Mouse (Mus musculus): Measurements from ENCODE around the gene 2810021J22Rik. TPM values are rescaled to one million over a fixed set of nuclear protein-coding genes. Genes with fewer than 3 reads are reported as not detected.

2810021J22Rik gene
- polyA plus RNA-seq, 1 experiment from 2014 or later, result 9.4 TPM

- H3K36me3 ChIP-seq (ENCODE audit: control insufficient read depth, insufficient read depth, low read length), result peaks cover 30% of the 10 kb centered on the region
- no peak for ATAC-seq (ENCODE audit: insufficient number of reproducible peaks, insufficient read depth, low FRiP score, low read depth)
- no peak overlapping the region for H3K4me2 ChIP-seq (replicated peaks; ENCODE audit: low read depth, low read length)
- no peak overlapping the region for H3K9ac ChIP-seq (replicated peaks; ENCODE audit: low read depth, low read length)
- no peaks in the 10 kb centered on the region for H3K4me1 ChIP-seq (ENCODE audit: control insufficient read depth, insufficient read depth, low read length)
- peaks cover 24% of the 10 kb centered on the region; the same call in 1 of the 2 replicates for H3K9me3 ChIP-seq (ENCODE audit: control insufficient read depth, low read depth, low read length)
- H3K27me3 ChIP-seq (ENCODE audit: control insufficient read depth, insufficient read depth, low read length), result no peaks in the 10 kb centered on the region
- 93% methylated on average over 8 of the region's 8 CpGs for WGBS
- H3K4me3 ChIP-seq (ENCODE audit: low read depth, low read length), result no peak overlapping the region
- no peak overlapping the region for H3K27ac ChIP-seq (ENCODE audit: low read length)
Observed at GRCm38 (mm10) chr11:58860744-58861143, 6.3 kb upstream of the 2810021J22Rik start.

GRCm38 (mm10) chr11:58867954-58868330, 926 bp downstream of the 2810021J22Rik start:
- H3K9ac ChIP-seq (replicated peaks; ENCODE audit: low read depth, low read length), result no peak overlapping the region
- H3K27me3 ChIP-seq (ENCODE audit: control insufficient read depth, insufficient read depth, low read length), result no peaks in the 10 kb centered on the region
- peak overlapping the region; percentile 62 for H3K4me2 ChIP-seq (replicated peaks; ENCODE audit: low read depth, low read length)
- ATAC-seq (ENCODE audit: insufficient number of reproducible peaks, insufficient read depth, low FRiP score, low read depth), result no peak
- peak overlapping the region; percentile 53 for H3K4me3 ChIP-seq (ENCODE audit: low read depth, low read length)
- 82% methylated on average over 6 of the region's 6 CpGs for WGBS
- no peak overlapping the region for H3K27ac ChIP-seq (ENCODE audit: low read length)
- peaks cover 12% of the 10 kb centered on the region; the same call in 1 of the 2 replicates for H3K36me3 ChIP-seq (ENCODE audit: control insufficient read depth, insufficient read depth, low read length)
- H3K4me1 ChIP-seq (ENCODE audit: control insufficient read depth, insufficient read depth, low read length), result peaks cover 4% of the 10 kb centered on the region; the same call in 1 of the 2 replicates
- H3K9me3 ChIP-seq (ENCODE audit: control insufficient read depth, low read depth, low read length), result no peaks in the 10 kb centered on the region

GRCm38 (mm10) chr11:58870961-58871360, 3.9 kb downstream of the 2810021J22Rik start:
- 79% methylated on average over 4 of the region's 4 CpGs for WGBS
- no peak overlapping the region for H3K9ac ChIP-seq (replicated peaks; ENCODE audit: low read depth, low read length)
- ATAC-seq (ENCODE audit: insufficient number of reproducible peaks, insufficient read depth, low FRiP score, low read depth), result no peak

GRCm38 (mm10) chr11:58883756-58884155, 16.7 kb downstream of the 2810021J22Rik start:
- no peak overlapping the region for H3K4me3 ChIP-seq (ENCODE audit: low read depth, low read length)
- H3K4me2 ChIP-seq (replicated peaks; ENCODE audit: low read depth, low read length), result no peak overlapping the region
- H3K27ac ChIP-seq (ENCODE audit: low read length), result no peak overlapping the region
- no peak for ATAC-seq (ENCODE audit: insufficient number of reproducible peaks, insufficient read depth, low FRiP score, low read depth)
- H3K27me3 ChIP-seq (ENCODE audit: control insufficient read depth, insufficient read depth, low read length), result no peaks in the 10 kb centered on the region
- no peaks in the 10 kb centered on the region for H3K9me3 ChIP-seq (ENCODE audit: control insufficient read depth, low read depth, low read length)
- H3K9ac ChIP-seq (replicated peaks; ENCODE audit: low read depth, low read length), result no peak overlapping the region
- WGBS, result 82% methylated on average over 8 of the region's 8 CpGs
- H3K4me1 ChIP-seq (ENCODE audit: control insufficient read depth, insufficient read depth, low read length), result no peaks in the 10 kb centered on the region
- peaks cover 29% of the 10 kb centered on the region for H3K36me3 ChIP-seq (ENCODE audit: control insufficient read depth, insufficient read depth, low read length)

More at GRCm38 (mm10) chr11:58870961-58871360, 3.9 kb downstream of the 2810021J22Rik start:
- Histone ChIP-seq H3K27me3 (ENCODE audit: control insufficient read depth, insufficient read depth, low read length) (no peaks in the 10 kb centered on the region), H3K9me3 (ENCODE audit: control insufficient read depth, low read depth, low read length) (no peaks in the 10 kb centered on the region), H3K4me2 (replicated peaks; ENCODE audit: low read depth, low read length) (no peak overlapping the region), H3K4me3 (ENCODE audit: low read depth, low read length) (no peak overlapping the region), H3K4me1 (ENCODE audit: control insufficient read depth, insufficient read depth, low read length) (peaks cover 4% of the 10 kb centered on the region; the same call in 1 of the 2 replicates), H3K36me3 (ENCODE audit: control insufficient read depth, insufficient read depth, low read length) (peaks cover 12% of the 10 kb centered on the region; the same call in 1 of the 2 replicates), H3K27ac (ENCODE audit: low read length) (no peak overlapping the region)

- H3K9me3 ChIP-seq (ENCODE audit: control insufficient read depth, low read depth, low read length), result no peaks in the 10 kb centered on the region
- peaks cover 37% of the 10 kb centered on the region for H3K36me3 ChIP-seq (ENCODE audit: control insufficient read depth, insufficient read depth, low read length)
Observed at GRCm38 (mm10) chr11:58890511-58890910, 23.5 kb downstream of the 2810021J22Rik start.

GRCm38 (mm10) chr11:58894456-58894855, 27.4 kb downstream of the 2810021J22Rik start:
- H3K4me1 ChIP-seq (ENCODE audit: control insufficient read depth, insufficient read depth, low read length), result no peaks in the 10 kb centered on the region
- H3K9me3 ChIP-seq (ENCODE audit: control insufficient read depth, low read depth, low read length), result no peaks in the 10 kb centered on the region
- no peaks in the 10 kb centered on the region for H3K27me3 ChIP-seq (ENCODE audit: control insufficient read depth, insufficient read depth, low read length)
- no peak overlapping the region for H3K4me2 ChIP-seq (replicated peaks; ENCODE audit: low read depth, low read length)
- peaks cover 47% of the 10 kb centered on the region for H3K36me3 ChIP-seq (ENCODE audit: control insufficient read depth, insufficient read depth, low read length)
- WGBS, result 68% methylated on average over 6 of the region's 6 CpGs
- no peak for ATAC-seq (ENCODE audit: insufficient number of reproducible peaks, insufficient read depth, low FRiP score, low read depth)
- H3K9ac ChIP-seq (replicated peaks; ENCODE audit: low read depth, low read length), result no peak overlapping the region
- H3K4me3 ChIP-seq (ENCODE audit: low read depth, low read length), result no peak overlapping the region
- H3K27ac ChIP-seq (ENCODE audit: low read length), result no peak overlapping the region

More at GRCm38 (mm10) chr11:58890511-58890910, 23.5 kb downstream of the 2810021J22Rik start:
- no peak overlapping the region for H3K4me2 ChIP-seq (replicated peaks; ENCODE audit: low read depth, low read length)
- no peaks in the 10 kb centered on the region for H3K4me1 ChIP-seq (ENCODE audit: control insufficient read depth, insufficient read depth, low read length)
- no peaks in the 10 kb centered on the region for H3K27me3 ChIP-seq (ENCODE audit: control insufficient read depth, insufficient read depth, low read length)
- H3K27ac ChIP-seq (ENCODE audit: low read length), result no peak overlapping the region
- WGBS, result 90% methylated on average over 10 of the region's 10 CpGs
- no peak for ATAC-seq (ENCODE audit: insufficient number of reproducible peaks, insufficient read depth, low FRiP score, low read depth)
- no peak overlapping the region for H3K9ac ChIP-seq (replicated peaks; ENCODE audit: low read depth, low read length)
- H3K4me3 ChIP-seq (ENCODE audit: low read depth, low read length), result no peak overlapping the region

GRCm38 (mm10) chr11:58897485-58897884, 30.5 kb downstream of the 2810021J22Rik start:
- H3K27me3 ChIP-seq (ENCODE audit: control insufficient read depth, insufficient read depth, low read length), result no peaks in the 10 kb centered on the region
- no peaks in the 10 kb centered on the region for H3K9me3 ChIP-seq (ENCODE audit: control insufficient read depth, low read depth, low read length)
- H3K4me1 ChIP-seq (ENCODE audit: control insufficient read depth, insufficient read depth, low read length), result no peaks in the 10 kb centered on the region
- H3K36me3 ChIP-seq (ENCODE audit: control insufficient read depth, insufficient read depth, low read length), result peaks cover 40% of the 10 kb centered on the region
- WGBS, result 88% methylated on average over 6 of the region's 6 CpGs
- H3K27ac ChIP-seq (ENCODE audit: low read length), result no peak overlapping the region
- no peak overlapping the region for H3K9ac ChIP-seq (replicated peaks; ENCODE audit: low read depth, low read length)
- ATAC-seq (ENCODE audit: insufficient number of reproducible peaks, insufficient read depth, low FRiP score, low read depth), result no peak
- no peak overlapping the region for H3K4me2 ChIP-seq (replicated peaks; ENCODE audit: low read depth, low read length)
- no peak overlapping the region for H3K4me3 ChIP-seq (ENCODE audit: low read depth, low read length)

- Histone ChIP-seq H3K9ac (replicated peaks; ENCODE audit: low read depth, low read length) (no peak overlapping the region), H3K4me2 (replicated peaks; ENCODE audit: low read depth, low read length) (no peak overlapping the region), H3K36me3 (ENCODE audit: control insufficient read depth, insufficient read depth, low read length) (peaks cover 27% of the 10 kb centered on the region), H3K27ac (ENCODE audit: low read length) (no peak overlapping the region), H3K27me3 (ENCODE audit: control insufficient read depth, insufficient read depth, low read length) (no peaks in the 10 kb centered on the region), H3K9me3 (ENCODE audit: control insufficient read depth, low read depth, low read length) (no peaks in the 10 kb centered on the region), H3K4me3 (ENCODE audit: low read depth, low read length) (no peak overlapping the region), H3K4me1 (ENCODE audit: control insufficient read depth, insufficient read depth, low read length) (peaks cover 7% of the 10 kb centered on the region; the same call in 1 of the 2 replicates)
- no peak for ATAC-seq (ENCODE audit: insufficient number of reproducible peaks, insufficient read depth, low FRiP score, low read depth)
Observed at GRCm38 (mm10) chr11:58901080-58901479, 34.1 kb downstream of the 2810021J22Rik start.

All from stomach, embryonic 14.5 days (tissue).